Mouse (Mus musculus) spleen, postnatal 36 days (tissue): ENCODE results near the gene Serpina1e.
"Not testable (repeated sequence)": the region's sequence is repeated elsewhere in the genome, so short reads cannot be mapped to it uniquely, and the experiment has no call there.

Experiments
- DNase-seq, 2 experiments: peaks; one replicate each; pipeline ENCODE4 v3.0.0; 2022; ENCODE audit warnings: low spot score in 2 of 2, mixed read lengths in 1 of 2

Serpina1e gene

DNA sequence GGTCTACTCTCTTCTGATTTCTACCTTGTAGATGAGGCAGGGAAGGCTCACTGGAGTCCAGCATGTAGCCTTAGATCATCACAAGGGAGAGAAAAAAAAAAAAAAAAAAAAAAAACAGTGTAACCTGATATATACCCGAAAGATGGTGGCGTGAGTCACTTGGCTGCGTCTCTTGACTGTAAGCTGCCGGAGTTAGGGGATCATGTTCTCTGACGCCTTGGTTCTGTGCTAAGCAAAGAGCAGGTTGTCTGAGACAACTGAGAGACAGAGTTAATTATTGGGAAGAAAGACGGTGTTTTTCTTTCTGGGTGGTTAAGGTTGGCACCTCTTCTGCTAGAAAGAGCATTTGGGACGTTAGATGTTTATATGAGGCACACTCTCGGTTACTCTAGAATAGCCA lies 4.1 kb upstream of the Serpina1e start:
- no peak for DNase-seq

DNA sequence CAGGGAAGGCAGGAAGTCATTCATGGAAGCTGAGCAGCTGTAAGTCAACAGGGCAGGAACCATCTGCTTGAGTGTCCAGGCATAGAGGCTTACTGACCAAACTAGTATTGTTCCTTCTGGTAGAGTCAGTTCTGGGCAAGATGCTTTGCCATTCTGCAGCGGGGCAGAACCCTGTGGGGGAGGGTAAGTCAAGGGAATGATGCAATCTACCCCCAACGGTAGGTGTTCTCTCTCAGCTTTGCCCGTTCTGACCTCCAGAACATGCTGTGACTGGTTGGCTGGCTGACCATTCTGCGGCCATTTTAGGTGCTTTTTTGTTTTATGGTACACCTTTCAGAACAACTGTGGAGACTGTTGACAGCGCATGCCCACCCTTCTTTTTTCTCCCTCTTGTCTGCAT lies 3.6 kb upstream of the Serpina1e start:
- DNase-seq, result no peak

DNA sequence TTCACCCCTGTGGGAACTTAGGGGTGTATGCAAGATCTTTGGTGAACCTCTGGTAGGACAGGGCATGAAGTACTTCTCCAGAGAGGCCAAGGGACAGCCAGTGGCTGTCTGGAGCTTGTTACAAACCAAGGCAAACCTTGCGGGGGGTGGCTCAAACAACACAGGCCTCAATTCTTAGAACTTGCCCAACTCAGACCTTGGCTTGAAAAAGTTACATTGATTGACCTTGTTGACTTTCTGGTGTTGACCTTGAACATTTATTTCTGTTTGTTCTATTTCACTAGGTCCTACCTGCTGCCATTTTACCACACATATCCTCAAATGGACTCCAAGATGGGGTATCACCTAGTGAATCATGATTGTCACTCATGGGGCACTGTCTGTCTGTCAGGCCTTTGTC lies 2.9 kb upstream of the Serpina1e start:
- DNase-seq, result no peak

DNA sequence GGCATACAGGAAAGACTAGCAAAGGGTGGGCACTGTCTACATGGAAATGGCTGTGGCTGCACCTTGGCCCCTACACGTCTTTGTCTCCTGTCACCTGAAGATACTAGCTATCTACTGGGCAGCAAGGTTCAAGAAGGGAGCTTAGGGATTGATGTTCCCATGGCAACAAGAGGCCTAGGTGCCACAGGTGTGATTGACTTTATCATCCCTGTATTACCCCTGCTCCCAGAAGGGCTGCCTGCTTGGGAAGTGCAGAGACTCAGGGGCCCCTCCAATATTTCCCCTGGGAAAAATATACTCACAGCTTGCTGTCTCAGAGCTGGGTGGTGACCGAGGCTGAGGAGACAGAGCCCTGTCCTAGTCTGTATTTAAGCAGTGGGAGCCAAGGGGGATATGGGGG lies 2.2 kb downstream of the Serpina1e start:
- DNase-seq, result not testable (repeated sequence)

DNA sequence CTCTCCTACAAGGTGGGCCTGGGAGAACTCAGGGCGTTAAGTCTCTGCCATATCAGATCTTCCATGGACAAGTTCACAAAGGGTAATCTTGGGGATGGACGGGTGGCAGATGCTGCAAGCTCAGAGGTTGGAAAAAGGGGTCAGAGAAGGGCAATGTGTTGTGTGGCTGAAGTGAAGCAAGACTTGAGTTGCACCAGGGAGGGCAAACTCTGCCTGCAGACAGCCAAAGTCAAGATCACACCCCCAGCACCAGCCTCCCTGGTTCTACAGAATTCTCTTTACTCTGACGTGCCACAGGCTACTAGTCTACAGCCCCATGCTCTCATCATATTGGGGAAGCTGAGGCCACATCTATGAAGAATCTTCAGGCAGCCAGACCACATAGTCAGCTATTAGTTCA lies 5.8 kb downstream of the Serpina1e start:
- DNase-seq, result not testable (repeated sequence)

DNA sequence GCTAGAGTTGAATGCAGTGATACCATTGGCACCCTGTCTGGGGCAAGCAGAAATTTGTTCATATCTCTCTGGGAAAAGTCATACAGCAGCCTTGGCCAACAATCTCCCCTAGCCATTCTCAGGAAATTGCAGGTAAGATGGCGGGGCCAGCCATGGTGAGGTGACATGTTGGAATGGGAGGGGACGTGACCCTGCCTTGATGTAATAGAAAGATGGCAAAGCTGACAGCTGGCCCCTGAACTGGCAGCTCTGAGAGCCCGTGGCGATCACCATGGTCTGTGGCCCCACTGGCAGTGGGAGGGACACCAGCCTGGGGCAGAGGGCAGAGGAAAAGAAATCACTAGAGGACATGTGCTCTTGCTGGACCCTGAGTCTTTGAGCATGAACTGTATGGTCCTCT lies 12.5 kb downstream of the Serpina1e start:
- no peak for DNase-seq

DNA sequence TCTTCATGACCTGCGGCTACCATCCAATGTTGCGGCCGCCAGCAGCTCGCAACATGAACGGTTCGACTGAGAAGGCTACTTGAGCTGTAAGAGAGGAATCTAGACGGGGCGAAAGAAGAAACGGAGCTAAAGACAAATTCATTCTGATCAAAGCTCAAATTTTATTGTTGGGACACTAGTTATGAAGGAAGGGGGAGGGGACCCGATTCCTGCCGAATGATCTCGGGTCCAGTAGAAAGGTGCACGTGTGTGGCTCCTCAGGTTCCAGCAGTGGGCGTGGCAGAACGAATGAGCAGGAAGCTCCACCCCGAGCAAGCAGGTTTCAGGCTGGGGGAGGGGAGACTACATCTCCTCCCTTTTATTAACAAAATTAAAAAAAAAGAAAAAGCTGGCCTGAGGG lies 49.6 kb downstream of the Serpina1e start:
- DNase-seq, result not testable (repeated sequence)

DNA sequence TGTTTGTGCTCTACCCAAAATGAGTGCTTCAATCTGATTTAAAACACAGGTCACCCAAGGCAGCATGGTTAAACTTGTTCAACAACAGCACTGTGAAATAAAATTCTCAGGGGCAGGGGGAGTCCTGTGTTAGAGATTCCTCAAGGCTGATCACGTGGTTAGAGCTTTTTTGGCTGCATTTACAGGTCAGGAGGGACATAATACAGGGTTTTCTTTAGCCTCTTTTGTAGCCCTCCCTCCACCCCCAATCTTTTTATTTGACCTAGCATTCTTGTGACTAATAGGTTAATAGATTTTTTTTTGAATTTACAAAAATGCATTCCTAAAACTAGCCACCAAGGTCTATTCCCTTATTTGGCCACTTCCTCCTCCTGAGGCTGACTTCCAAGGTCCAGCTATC lies 51.0 kb downstream of the Serpina1e start:
- not testable (repeated sequence) for DNase-seq

DNA sequence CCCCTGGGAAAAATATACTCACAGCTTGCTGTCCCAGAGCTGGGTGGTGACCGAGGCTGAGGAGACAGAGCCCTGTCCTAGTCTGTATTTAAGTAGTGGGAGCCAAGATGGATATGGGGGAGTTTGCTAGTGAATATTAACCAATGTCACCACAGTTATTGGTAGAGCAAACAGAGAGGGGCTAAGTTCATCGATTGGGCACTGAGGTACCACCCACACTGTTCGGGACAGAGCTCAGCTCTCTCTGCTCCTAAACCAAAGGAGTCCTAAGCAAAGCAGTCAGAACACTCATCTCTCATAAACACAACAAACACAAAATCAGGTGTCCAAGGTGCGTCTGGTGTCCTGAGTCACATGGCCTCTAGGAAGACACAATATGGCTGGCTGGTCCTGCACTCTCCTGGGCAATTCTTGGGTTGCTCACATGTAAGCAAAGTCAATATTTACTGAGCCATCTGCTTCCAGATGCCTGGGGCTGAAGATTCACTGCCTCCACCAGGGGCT lies 53.9 kb downstream of the Serpina1e start, which contains the start of gene Serpina1c:
Serpina1c (minus strand) TSS at position 51 of the 504 bp plus-strand sequence.
- DNase-seq, result not testable (repeated sequence)

DNA sequence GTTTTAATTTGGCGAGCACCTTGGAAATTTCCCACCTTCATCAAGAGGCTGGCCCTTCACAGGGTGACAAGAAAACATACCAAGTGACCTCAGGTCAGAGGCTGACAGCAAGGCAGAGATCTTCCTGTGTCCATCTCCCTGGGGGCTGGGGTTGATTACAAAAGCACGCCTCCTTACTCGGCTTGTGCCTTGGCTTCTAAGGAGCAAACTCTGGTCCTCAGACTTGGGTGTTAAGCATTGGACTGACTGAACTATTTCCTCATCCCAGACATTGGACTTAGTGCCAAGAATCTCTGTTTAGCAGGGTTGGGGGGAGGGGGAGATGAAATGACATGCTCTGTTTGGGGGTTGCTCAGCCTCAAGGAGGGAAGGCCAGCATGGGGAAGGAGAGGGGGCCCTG lies 56.8 kb downstream of the Serpina1e start:
- not testable (repeated sequence) for DNase-seq
